Mouse (Mus musculus): Measurements from ENCODE around the gene Uhrf1.

DNA sequence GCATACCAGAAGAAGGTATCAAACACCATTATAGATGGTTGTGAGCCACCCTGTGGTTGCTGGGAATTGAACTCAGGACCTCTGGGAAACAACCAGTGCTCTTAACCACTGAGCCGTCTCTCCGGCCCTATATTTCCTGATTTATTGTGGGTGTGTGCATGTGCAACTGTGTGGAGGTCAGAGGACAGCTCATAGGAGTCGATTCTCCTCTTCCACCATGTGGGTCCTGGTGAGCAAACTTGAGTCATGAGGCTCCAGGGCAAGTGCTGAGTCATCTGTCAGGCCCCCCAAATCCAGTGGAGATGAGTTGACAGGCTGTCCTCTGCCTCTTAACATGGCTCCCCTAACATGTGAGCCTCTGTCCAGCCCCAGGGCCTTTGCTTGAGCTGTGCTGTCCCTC lies 37.3 kb upstream of the Uhrf1 start:
- no peak for TF ChIP-seq USF2 (conservative IDR thresholded peaks at IDR 0.05; ENCODE audit: low read depth, low read length)
- TF ChIP-seq NRF1 (IDR thresholded peaks at IDR 0.05; ENCODE audit: low read depth, low read length): no peak
- no peak for TF ChIP-seq POLR2A (IDR thresholded peaks at IDR 0.05; ENCODE audit: low read depth, low read length)
- no peak for TF ChIP-seq MYC (IDR thresholded peaks at IDR 0.05; ENCODE audit: low read depth, low read length)
- TF ChIP-seq BHLHE40 (IDR thresholded peaks at IDR 0.05; ENCODE audit: low read depth, low read length): no peak
- TF ChIP-seq CTCF (conservative IDR thresholded peaks at IDR 0.05 in 1 of 2, IDR thresholded peaks at IDR 0.05 in 1 of 2; ENCODE audit: low read depth in 2 of 2, low read length in 2 of 2): no peak
- no peak for TF ChIP-seq NELFE (IDR thresholded peaks at IDR 0.05; ENCODE audit: low read depth, low read length)
- TF ChIP-seq GABPA (IDR thresholded peaks at IDR 0.05; ENCODE audit: insufficient replicate concordance, low read depth, low read length): no peak
- no peak for TF ChIP-seq MXI1 (IDR thresholded peaks at IDR 0.05; ENCODE audit: low read depth, low read length)
- TF ChIP-seq HCFC1 (IDR thresholded peaks at IDR 0.05; ENCODE audit: low read depth, low read length): no peak
- TF ChIP-seq MAX (IDR thresholded peaks at IDR 0.05; ENCODE audit: low read length): no peak
- no peak for TF ChIP-seq POLR2AphosphoS2 (IDR thresholded peaks at IDR 0.05; ENCODE audit: low read depth, low read length)
- TF ChIP-seq CHD2 (IDR thresholded peaks at IDR 0.05; ENCODE audit: low read length): no peak
